Comparison of ENCODE assay signal across 7 mouse cellular contexts in the genomic region with DNA sequence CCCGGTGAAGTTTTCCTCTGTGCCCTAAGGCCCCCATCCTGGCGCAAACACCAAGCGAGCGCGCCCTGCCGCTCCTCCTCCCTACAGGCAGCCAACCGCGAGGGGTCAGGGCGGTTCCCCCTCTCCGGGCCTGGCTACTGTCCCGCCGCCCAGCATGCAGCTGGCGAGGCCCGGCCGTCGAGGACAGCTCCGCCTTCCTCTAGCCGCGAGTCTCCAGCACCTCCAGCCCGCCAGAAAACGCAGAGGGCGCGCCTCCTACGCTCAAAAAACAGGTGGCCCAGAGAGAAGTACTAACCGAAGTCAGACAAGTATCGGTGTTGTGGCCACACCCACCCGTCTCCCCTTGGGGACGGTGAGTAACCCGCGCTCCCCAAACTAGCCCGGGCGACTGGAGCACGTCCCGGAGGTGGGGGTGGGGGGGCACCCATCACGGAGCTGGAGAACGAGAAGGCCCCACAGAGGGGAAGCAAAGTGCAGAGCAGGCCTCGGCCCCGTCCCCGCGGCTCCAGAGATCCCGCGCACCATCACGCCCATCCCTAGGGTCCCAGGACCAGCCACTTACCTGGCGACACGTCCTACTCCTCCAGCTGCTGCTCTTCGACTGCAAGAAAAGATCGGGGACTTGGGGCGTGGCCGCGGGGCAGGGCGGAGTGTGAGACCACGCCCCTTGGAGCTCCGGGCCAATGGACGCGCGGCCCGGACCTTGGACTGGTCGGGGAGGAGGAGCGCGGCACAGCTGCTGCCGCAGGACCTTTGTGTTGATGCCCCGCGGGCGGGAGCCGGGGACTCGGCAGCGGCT. TPM values are rescaled to one million over a fixed set of nuclear protein-coding genes. Genes with fewer than 3 reads are reported as not detected.
A peak's percentile ranks its signal among the peaks of the same experiment; 100 is the strongest.
DNase-seq lines count a peak whose midpoint lies in the region; ATAC-seq lines count a peak whose summit lies in the region.

TSS of gene Carhsp1 (minus strand) at position 605 of the 799 bp plus-strand sequence.

- peaks cover 35% of the 10 kb centered on the region for H3K4me1 ChIP-seq in embryonic facial prominence, embryonic 12.5 days
- H3K4me1 ChIP-seq in limb, embryonic 13.5 days = peaks cover 34% of the 10 kb centered on the region
- H3K4me1 ChIP-seq in midbrain, embryonic 16.5 days (ENCODE audit: control insufficient read depth, insufficient read depth, low read length) = peaks cover 38% of the 10 kb centered on the region

- no peaks in the 10 kb centered on the region for H3K36me3 ChIP-seq in embryonic facial prominence, embryonic 12.5 days
- peaks cover 7% of the 10 kb centered on the region; the same call in 1 of the 2 replicates for H3K36me3 ChIP-seq in limb, embryonic 13.5 days
- H3K36me3 ChIP-seq in midbrain, embryonic 16.5 days (ENCODE audit: control insufficient read depth, insufficient read depth, low read length) = no peaks in the 10 kb centered on the region

- DNase-seq in adrenal gland, postnatal 25 days = peak; percentile 97
- DNase-seq in heart, adult 18-20 months = peak; percentile 95 to 97
- peak; percentile 96 to 97 for DNase-seq in kidney, adult 8-10 months
- peak; percentile 96 to 99 for DNase-seq in spleen, postnatal 10 days (ENCODE audit: low spot score in 2 of 2)

- peak within 1 kb of the TSS; percentile 77 for H3K4me3 ChIP-seq in embryonic facial prominence, embryonic 12.5 days
- H3K4me3 ChIP-seq in limb, embryonic 13.5 days = peak within 1 kb of the TSS; percentile 61
- H3K4me3 ChIP-seq in midbrain, embryonic 16.5 days (ENCODE audit: low read depth, low read length) = peak within 1 kb of the TSS; percentile 83

- H3K27ac ChIP-seq in embryonic facial prominence, embryonic 12.5 days = peak within 1 kb of the TSS; percentile 81
- peak within 1 kb of the TSS; percentile 69 for H3K27ac ChIP-seq in limb, embryonic 13.5 days
- H3K27ac ChIP-seq in midbrain, embryonic 16.5 days (ENCODE audit: low read length) = peak within 1 kb of the TSS; percentile 74

- no peaks in the 10 kb centered on the region for H3K9me3 ChIP-seq in embryonic facial prominence, embryonic 12.5 days
- H3K9me3 ChIP-seq in limb, embryonic 13.5 days = no peaks in the 10 kb centered on the region
- no peaks in the 10 kb centered on the region for H3K9me3 ChIP-seq in midbrain, embryonic 16.5 days (replicated peaks; ENCODE audit: control insufficient read depth, low read length, poor library complexity, severe bottlenecking)

- no peaks in the 10 kb centered on the region for H3K27me3 ChIP-seq in embryonic facial prominence, embryonic 12.5 days
- 0 out of 2 replicates have a peak, but pooled peaks cover 8% of the 10 kb centered on the region for H3K27me3 ChIP-seq in limb, embryonic 13.5 days
- no peaks in the 10 kb centered on the region for H3K27me3 ChIP-seq in midbrain, embryonic 16.5 days (ENCODE audit: control insufficient read depth, insufficient read depth, low read depth, low read length)

- H3K9ac ChIP-seq in embryonic facial prominence, embryonic 12.5 days = peak within 1 kb of the TSS; percentile 70
- H3K9ac ChIP-seq in limb, embryonic 13.5 days = peak within 1 kb of the TSS; percentile 75
- peak within 1 kb of the TSS; percentile 80 for H3K9ac ChIP-seq in midbrain, embryonic 16.5 days (ENCODE audit: low read depth, low read length)

- H3K4me2 ChIP-seq in embryonic facial prominence, embryonic 12.5 days (replicated peaks) = peak within 1 kb of the TSS; percentile 67
- peak within 1 kb of the TSS; percentile 84 for H3K4me2 ChIP-seq in limb, embryonic 13.5 days (replicated peaks)
- H3K4me2 ChIP-seq in midbrain, embryonic 16.5 days (ENCODE audit: low read length) = peak within 1 kb of the TSS; percentile 84

- under 1% methylated on average over 67 of the region's 67 CpGs for WGBS in embryonic facial prominence, embryonic 12.5 days
- WGBS in limb, embryonic 13.5 days = under 1% methylated on average over 67 of the region's 67 CpGs
- WGBS in midbrain, embryonic 16.5 days = 0% methylated on average over 67 of the region's 67 CpGs

- ATAC-seq in embryonic facial prominence, embryonic 12.5 days (ENCODE audit: insufficient number of reproducible peaks, insufficient read depth, low FRiP score, low TSS enrichment) = peak; percentile 84
- ATAC-seq in limb, embryonic 13.5 days (ENCODE audit: low FRiP score, low read depth) = peak; percentile 92
- ATAC-seq in midbrain, embryonic 16.5 days = peak; percentile 90

RNA-seq across cellular contexts. Expression of gene Carhsp1, which starts in this region (rescaled TPM):
- total RNA-seq in adrenal gland, postnatal 25 days (2021) = 91.2 and 94.1 TPM in 2 replicates
- polyA plus RNA-seq in embryonic facial prominence, embryonic 12.5 days (2016; fragmentation: Nextera tagmentation; extraction: Ambion mirVana) = 117 and 120 TPM in 2 replicates
- total RNA-seq in heart, adult 18-20 months (2021) = 10 to 100 TPM; 16.6 to 19.2 TPM
- polyA plus RNA-seq in limb, embryonic 13.5 days (2015; fragmentation: Nextera tagmentation; extraction: Ambion mirVana) = 108 and 109 TPM in 2 replicates
- polyA plus RNA-seq in midbrain, embryonic 16.5 days (2015; fragmentation: Nextera tagmentation; extraction: Ambion mirVana) = 157 and 181 TPM in 2 replicates

Comparison
In these comparisons a context has a peak if more than half of its experiments do, and no peak if none do; other contexts are left out.
1. Peak in every context shown above with its lines: DNase-seq, ATAC-seq, H3K4me3 ChIP-seq and H3K27ac ChIP-seq.